In genomic region chr17:33780431-33780830, GRCm38 (mm10) we compare ENCODE assay signal across 7 mouse cellular contexts. TPM values are rescaled to one million over a fixed set of nuclear protein-coding genes. Genes with fewer than 3 reads are reported as not detected.
DNase-seq lines count a peak whose midpoint lies in the region; TF ChIP-seq lines count a peak whose summit lies in the region.

No protein-coding gene starts in this region.

- H3K27ac ChIP-seq in testis, adult 2 months (ENCODE audit: control insufficient read depth, insufficient read depth, low read depth, low read length) = peak overlapping the region; percentile 67

- no peak for TF ChIP-seq CTCF in testis, adult 2 months (IDR thresholded peaks at IDR 0.05; ENCODE audit: control insufficient read depth, insufficient read depth, insufficient replicate concordance, low read depth, low read length)

- H3K4me1 ChIP-seq in testis, adult 2 months (ENCODE audit: control insufficient read depth, insufficient read depth, low read length) = peaks cover 10% of the 10 kb centered on the region

- H3K27me3 ChIP-seq in testis, adult 2 months (ENCODE audit: control insufficient read depth, insufficient read depth, low read length) = no peaks in the 10 kb centered on the region

- no peaks in the 10 kb centered on the region for H3K36me3 ChIP-seq in testis, adult 2 months (ENCODE audit: control insufficient read depth, insufficient read depth, low read length)

- peak overlapping the region; percentile 74; the same call in 1 of the 2 replicates for H3K4me3 ChIP-seq in testis, adult 2 months (ENCODE audit: control insufficient read depth, low read depth, low read length)

- intact Hi-C loops in gastrocnemius, postnatal 36 days (cut with DNase I) = no loop called here

- peak; percentile 52 for DNase-seq in CD4-positive, CD25-positive, alpha-beta regulatory T cell, adult 2 months (ENCODE audit: low read depth, low spot score)
- DNase-seq in T-cell, adult 2 months (ENCODE audit: low spot score) = peak; percentile 23
- DNase-seq in gastrocnemius, postnatal 36 days = peak; percentile 29 to 38
- peak; percentile 44 for DNase-seq in kidney, adult 18-20 months
- DNase-seq in lung, postnatal 14 days = peak; percentile 70
- DNase-seq in left cerebral cortex, adult 9 months (ENCODE audit: low spot score in 2 of 2) = no peak

- TF ChIP-seq POLR2A in testis, adult 2 months (IDR thresholded peaks at IDR 0.05; ENCODE audit: control insufficient read depth, low read depth, low read length) = no peak

RNA-seq across cellular contexts. Expression of gene Angptl4, which starts 1.2 kb away (rescaled TPM):
- 10 to 100 TPM in 1 of 2 experiments, 1 to 10 TPM in 1; 8.0 to 11.7 TPM for total RNA-seq in gastrocnemius, postnatal 36 days (2021)
- 3.3 and 4.3 TPM in 2 replicates for polyA plus RNA-seq in testis, adult 2 months (2012; rRNA removed)

RNA-seq across cellular contexts. Expression of gene Rab11b, which starts 20.1 kb away (rescaled TPM):
- total RNA-seq in gastrocnemius, postnatal 36 days (2021) = 100 to 1,000 TPM; 120 to 147 TPM
- 184 and 196 TPM in 2 replicates for polyA plus RNA-seq in testis, adult 2 months (2012; rRNA removed)

RNA-seq across cellular contexts. Expression of gene Kank3, which starts 29.9 kb away (rescaled TPM):
- 10 to 100 TPM; 15.3 to 22.5 TPM for total RNA-seq in gastrocnemius, postnatal 36 days (2021)
- 146 and 156 TPM in 2 replicates for polyA plus RNA-seq in testis, adult 2 months (2012; rRNA removed)

RNA-seq across cellular contexts. Expression of gene Rps28, which starts 43.9 kb away (rescaled TPM):
- total RNA-seq in gastrocnemius, postnatal 36 days (2021) = 100 to 1,000 TPM; 503 to 584 TPM
- polyA plus RNA-seq in testis, adult 2 months (2012; rRNA removed) = 716 and 819 TPM in 2 replicates

RNA-seq across cellular contexts. Expression of gene Ndufa7, which starts 43.9 kb away (rescaled TPM):
- 100 to 1,000 TPM; 325 to 364 TPM for total RNA-seq in gastrocnemius, postnatal 36 days (2021)
- 601 and 663 TPM in 2 replicates for polyA plus RNA-seq in testis, adult 2 months (2012; rRNA removed)

Comparison
In these comparisons a context has a peak if more than half of its experiments do, and no peak if none do; other contexts are left out.
1. DNase-seq: peak in CD4-positive, CD25-positive, alpha-beta regulatory T cell, adult 2 months (single experiment), T-cell, adult 2 months (single experiment), gastrocnemius, postnatal 36 days (2 of 2), kidney, adult 18-20 months (single experiment) and lung, postnatal 14 days (single experiment); none in left cerebral cortex, adult 9 months (0 of 2).